Mouse (Mus musculus) c-Kit-positive CD71-positive TER-119-negative erythroid progenitor cells, embryonic 14.5 days (primary cell): ENCODE data around the gene Tas2r144.

Experiments
- DNase-seq: peaks from one replicate; pipeline ENCODE4 v3.0.0-alpha.2; 2013; ENCODE audit warnings: low read depth

The Tas2r144 gene

DNA sequence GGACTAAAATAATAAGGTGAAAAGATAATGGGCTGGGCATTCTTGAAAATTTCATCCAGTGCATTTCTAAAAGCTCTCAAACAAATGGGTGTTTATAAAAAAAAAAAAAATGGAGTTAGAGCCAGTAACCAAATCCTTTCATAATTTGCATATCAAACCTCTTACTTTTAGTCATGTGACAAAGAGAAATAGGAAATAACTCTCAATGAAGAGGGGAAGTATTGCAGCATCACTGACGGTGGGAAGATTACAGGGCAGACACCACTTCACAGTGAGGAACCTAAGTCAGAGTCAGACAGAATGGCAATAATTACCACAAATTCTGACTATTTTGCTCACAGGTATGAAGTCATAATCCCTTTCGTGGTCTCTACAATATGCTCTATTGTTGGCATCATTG is at the start of gene Tas2r144:
Tas2r144 (plus strand) TSS at position 301 of the 400 bp plus-strand sequence.
- no peak for DNase-seq

- no peak for DNase-seq
Observed at GRCm38 (mm10) chr6:42182462-42182861, 32.7 kb upstream of the Tas2r144 start.

DNA sequence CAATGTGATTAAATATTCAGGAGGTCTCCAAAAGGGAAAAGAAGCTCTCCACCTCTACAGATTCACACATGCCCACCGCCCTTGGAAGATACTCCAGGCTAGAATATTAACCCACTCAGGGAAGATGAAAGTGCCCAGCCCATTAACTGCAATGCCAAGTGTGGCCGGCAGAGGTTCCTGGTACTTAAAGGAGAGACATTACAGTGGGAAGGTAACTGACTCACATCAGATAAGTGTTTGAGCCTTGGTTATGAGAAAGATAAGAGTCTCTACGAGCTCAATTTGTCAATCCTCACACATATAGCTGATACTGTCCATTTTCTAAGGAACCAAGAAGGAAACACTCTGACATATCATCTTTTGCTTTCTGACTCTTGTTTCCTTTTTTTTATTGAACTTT is 28.9 kb upstream of the Tas2r144 start:
- no peak for DNase-seq

DNA sequence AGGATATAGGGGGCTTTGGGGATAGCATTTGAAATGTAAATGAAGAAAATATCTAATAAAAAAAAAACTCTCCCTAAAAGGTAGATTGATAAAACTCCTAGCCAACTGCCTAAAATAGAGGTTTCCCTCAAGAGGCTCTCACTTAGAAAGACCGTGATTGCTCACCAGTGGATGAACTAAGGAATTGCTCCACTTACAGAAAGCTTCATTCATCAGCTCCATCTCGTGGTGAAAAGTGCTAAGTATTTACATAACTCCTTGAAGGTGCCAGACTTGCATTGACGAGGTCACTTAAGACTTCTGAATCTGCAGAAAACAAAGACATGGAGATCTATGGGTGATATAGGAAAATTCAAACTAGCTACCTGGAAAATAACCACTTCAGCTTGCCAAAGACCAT is 17.4 kb upstream of the Tas2r144 start:
- no peak for DNase-seq

DNA sequence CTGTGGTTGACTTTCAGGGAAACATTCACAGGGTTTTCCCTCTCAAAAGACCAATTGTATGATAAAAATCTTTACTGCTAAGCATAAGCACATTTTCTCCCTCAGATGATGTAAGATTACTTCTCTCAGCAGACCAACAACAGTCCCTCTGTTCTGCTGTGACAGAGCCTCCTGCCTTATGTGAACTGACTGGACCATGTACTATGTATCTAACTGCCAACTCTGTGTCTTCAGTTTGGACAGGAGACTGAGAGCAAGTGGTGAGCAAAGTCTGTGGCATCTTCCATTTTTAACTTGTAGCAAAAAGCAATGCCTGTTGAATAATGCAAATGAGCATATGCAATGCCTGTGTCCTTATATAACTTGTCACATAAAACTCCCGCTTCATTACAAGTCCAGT is 15.6 kb upstream of the Tas2r144 start:
- no peak for DNase-seq

DNA sequence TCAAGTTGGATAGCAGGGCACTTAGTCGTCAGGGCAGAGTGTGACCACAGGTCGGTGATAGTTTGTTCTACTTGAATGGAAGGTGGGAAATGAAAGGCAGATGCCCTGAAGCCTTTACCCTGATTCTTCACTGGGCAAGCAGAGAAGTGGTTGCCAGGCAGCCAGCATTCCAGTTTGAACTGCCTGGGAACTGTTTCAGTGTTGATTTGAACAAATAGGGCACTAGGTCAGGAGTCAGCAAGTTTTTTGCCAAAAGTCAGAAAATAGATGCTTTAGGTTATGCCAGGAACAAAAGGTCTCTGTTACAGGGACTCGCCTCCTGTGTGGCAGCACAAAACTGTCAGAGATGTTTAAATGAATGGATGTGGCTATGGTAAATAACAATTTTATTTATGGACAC is 7.2 kb downstream of the Tas2r144 start:
- no peak for DNase-seq

- DNase-seq, result no peak
Observed at GRCm38 (mm10) chr6:42225046-42225445, 9.9 kb downstream of the Tas2r144 start.

DNA sequence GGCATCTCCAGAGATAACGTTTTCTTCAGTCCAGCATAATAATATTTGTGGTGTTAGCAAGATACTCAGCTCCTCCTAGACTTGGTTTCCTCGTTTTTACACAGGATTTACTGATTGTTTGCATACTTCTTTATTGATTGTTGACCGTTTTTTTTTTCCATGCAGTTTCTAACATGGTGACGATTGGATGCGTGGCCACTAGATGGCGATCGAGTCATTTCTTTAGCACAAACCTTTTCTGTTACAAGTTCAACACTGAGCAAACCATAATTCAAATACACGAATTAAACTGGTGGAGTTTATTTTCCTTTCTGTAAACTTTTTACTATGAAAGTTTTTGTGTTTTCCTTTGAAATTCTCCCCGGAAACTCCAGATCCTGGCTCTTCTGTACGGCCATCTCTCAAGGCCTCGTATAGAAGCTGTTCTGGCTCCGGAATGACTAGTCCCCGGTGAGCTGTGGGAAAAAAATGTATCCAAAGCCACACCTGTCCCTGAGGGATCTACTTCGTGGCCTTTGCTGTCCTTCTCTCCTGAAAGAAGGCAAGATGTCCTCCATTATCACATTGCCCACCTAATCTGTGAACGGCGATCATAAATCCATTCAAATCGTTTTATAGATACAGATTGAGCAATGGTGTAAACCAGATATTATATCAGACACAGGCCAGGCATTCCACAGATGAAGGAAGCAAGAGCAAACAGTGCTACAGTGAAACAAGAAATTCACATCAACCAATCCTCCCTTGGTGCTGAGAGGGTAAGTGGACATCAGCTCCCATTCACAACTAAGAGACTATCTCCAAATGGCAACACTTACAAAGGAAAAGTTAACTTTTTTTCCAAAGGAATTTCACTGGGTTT is 12.3 kb downstream of the Tas2r144 start:
- DNase-seq, result peak; percentile 62

DNA sequence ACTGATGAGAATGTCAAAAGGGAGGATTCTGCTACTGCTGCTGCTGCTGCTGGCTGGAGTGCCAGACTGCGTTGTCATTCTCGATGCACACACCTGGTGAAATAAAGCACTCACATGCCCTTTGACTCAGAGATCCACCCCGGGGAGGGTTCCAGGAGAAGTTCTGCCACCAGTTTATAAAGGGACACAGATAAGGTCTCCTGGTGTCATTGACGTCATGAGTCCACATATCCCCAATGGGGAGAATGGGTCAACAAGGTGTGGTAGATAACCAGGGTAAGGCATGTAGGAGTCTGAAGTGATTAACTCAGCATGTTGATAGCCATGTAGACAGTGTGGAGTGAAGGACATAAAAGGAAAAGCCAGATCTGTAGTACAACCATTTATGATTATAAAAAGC is 14.5 kb downstream of the Tas2r144 start:
- no peak for DNase-seq

DNA sequence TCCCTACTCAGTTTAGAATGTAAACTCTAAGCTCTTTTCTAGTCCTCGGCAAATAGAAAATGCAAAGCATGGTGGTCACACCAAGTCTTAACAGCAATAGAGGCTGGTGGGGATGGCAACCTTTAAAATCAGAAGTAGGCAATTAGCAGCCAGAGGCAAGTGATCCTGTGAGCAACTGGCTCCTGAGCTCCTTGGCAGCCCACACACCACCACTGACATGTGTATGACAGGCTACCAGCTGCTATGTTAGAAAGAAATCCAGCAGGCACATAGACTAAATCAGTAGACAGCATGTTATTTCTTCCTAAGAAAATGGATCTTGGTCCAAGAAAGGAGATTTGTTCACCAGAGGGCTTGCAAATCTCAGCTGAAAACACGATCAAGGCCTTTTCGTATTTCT is 16.1 kb downstream of the Tas2r144 start:
- no peak for DNase-seq

DNA sequence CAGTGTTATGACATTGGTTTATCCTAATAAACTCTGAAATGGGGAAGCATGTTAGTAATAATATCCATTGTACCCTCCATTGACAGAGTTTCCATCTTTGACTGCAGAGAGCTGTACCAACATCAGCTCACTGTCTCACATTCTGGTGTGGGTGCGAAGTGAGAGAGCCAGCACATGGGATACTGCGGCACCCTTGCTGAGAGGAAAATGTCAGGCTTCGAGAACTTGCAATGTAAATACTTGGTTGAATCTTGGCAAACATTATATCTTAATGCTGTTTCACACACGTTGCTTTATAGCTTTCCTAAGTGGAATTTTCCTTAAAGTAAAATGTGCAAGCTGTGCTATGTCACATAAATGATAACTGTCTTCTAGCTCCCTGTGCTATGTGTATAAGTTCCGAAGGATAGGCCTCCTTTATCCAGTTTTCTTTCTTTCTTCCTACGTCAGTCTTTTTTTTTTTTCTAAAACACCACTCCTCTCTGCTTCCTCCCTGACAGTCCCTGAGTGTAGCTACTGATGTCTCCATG is 22.2 kb downstream of the Tas2r144 start:
- DNase-seq, result no peak

DNA sequence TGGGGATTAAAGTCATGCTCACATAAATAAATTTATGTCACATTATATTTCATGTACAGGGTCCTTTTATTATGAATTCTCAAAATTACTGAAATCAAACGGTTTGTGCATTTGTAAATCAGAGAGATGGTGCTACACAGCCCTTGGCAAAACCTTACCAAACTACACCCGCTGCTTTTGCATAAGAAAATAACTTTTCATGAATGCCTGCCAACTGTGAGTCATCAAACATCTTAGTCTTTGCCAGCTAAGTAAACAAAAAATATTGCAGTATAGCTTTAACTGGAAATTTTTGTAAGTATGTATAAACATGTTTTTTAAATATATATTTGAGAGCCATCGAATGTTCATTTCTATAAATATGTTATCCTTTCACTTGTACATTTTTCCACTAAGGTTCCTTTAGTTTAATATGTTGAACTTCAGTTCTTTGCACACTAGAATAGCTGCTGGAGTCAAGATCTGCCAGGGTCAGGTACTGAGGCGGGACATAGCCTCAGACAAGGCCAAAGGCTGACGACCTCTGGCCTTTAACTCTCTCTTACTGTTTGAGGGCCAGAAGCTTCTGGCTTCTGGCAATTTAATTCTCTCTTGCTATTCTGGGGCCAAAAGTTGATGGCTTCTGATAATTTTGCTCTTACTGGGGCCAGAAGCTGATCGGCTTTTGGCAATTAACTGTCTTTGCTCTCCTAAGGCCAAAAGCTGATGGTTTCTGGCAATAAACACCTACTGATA is 26.4 kb downstream of the Tas2r144 start:
- no peak for DNase-seq

GRCm38 (mm10) chr6:42245711-42246353 is 30.7 kb downstream of the Tas2r144 start, which contains the start of gene Gstk1:
Gene Gstk1, plus strand, starts transcription at chr6:42245935.
- peak; percentile 89 for DNase-seq

DNA sequence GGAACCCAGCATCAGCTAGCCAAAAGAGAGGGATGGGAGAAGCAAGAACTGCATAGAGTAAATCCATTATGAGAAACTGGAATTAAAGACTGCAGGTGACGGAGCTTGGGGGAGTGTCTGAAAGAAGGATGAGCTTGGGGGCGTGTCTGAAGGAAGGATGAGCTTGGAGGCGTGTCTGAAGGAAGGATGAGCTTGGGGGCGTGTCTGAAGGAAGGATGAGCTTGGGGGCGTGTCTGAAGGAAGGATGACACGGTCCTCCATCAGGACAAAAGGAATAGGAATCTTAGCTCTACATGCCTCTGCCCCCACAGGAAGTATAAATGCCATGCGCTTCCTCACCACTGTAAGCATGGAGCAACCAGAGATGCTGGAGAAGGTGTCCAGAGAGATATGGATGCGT is 32.0 kb downstream of the Tas2r144 start:
- DNase-seq, result no peak

DNA sequence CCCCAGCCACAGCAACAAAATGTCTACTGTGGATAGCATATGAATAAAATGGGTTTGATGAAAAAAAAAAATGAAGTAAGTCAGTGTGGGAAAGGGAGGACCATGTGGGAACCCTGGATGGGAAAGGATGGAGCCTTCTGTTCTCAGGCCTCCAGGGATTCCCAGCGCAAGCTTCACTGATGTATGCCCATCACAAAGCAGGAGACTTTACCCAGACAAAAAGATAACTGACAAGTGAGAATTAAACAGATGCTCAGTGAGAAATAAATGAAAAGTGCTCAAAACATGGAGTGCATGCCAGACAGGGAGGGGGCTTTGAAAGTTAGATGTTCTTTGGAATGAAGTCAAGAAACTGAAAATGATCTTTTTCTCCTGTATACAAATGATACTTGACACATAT is 32.9 kb downstream of the Tas2r144 start:
- no peak for DNase-seq

DNA sequence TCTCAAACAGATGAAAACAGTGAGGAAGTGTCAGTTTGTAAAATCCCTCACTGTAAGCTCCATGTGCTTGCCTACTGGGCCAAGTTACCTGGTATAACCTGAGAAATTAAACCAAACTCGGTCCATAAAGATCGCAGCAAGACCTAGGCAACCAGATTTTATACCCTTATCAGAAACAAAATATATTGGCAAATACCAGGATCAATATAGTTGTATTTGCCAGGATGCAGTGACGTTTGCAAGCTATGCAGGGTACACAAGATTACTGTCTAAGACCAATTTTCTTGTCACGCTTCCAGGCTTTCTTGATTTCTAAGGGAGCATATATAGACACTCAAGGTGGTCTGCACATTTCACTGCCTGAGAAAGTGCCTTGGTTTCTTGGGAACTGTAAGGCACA is 36.7 kb downstream of the Tas2r144 start:
- DNase-seq, result no peak

- DNase-seq, result no peak
Observed at GRCm38 (mm10) chr6:42253103-42253502, 38.0 kb downstream of the Tas2r144 start.

GRCm38 (mm10) chr6:42257303-42257863 is 42.3 kb downstream of the Tas2r144 start:
- peak; percentile 66 for DNase-seq

DNA sequence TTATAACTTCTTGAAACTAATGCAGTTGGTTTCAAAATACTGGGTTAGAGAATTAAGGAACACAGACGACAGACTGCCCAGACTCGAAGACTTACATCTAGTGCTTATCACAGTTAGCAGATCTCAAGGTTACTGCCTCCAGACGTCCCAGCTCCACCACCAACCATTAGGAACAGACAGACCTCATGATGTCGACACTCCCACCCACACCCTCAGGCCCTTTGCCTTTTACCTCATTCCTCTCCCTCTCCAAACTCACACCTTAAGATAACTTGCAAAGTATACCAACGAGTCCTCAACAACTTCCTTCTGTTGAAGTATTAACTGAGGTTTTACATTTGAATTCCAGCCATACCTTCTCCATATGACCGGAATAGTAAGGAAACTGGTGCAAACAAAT is 45.3 kb downstream of the Tas2r144 start:
- DNase-seq, result no peak

DNA sequence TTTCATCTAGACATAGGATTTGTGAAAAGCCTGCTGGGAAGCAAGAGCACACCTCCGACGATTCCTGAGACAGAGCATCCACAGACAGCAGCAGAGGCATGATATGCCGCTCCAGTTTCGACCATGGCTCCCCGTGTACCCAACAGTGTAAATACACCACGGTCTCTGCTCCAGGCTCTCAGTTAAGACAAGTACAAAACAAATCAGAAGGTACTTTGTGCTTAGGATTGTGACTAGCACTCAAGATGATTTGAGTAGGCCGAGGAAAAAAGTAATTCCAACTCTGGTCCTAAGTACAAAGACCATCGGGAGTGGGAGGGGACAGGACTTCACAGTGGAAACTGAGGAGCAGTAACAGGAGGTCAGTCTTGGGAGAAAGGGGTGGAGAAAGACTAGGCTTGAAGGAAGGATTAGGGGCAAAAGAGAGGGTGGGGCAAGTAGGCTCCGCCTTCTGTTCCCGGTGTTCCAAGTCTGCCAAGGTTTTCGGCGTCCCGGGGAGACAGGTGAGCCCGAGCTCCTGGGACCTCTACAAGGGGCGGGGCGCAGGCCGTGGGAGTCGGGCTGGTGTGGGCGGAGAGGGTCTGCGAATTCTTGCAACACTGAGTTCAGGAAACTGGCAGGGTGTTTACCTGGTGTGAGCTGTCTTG is 46.5 kb downstream of the Tas2r144 start, which contains the start of gene Tmem139:
Tmem139 (plus strand) TSS at position 447 of the 647 bp plus-strand sequence.
- no peak for DNase-seq

- DNase-seq, result peak; percentile 93
Observed at GRCm38 (mm10) chr6:42264626-42265312, 49.6 kb downstream of the Tas2r144 start, which contains the start of gene Casp2. Gene Casp2, plus strand, starts transcription at chr6:42264985.
